Mouse (Mus musculus): ENCODE data around the gene Adcyap1.

The Adcyap1 gene

GRCm38 (mm10) chr17:93198717-93199116, at the start of gene Adcyap1:
Gene Adcyap1 (plus strand): TSS chr17:93199017.
- DNase-seq, result no peak

DNA sequence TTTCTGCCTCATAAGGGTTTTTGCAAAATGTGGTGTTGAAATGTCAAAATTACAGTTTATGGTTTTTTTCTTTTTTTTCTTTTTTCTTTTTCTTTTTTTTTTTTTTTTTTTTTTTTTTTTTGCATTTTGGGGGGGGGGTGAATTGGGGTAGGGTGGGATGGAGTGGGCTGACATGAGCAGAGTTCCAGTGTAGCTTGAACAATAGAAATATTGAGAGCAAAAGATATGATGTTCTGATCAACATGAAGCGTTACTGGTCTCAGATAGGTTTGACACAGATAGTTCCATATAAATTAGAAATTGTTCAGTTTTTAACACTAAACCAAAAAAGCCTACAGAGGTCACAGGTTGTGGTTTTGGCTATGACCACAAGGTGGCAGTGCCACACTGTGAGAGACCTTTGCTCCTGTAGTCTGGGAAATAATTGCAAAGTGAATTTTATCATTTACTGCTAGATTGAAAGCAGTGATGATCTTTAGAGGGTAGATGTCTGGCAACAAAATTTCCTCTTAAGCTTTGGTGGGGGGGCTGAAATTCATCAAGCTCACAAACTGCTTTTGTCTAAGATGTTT, 40.5 kb upstream of the Adcyap1 start:
- peak; percentile 27 for DNase-seq

- no peak for DNase-seq
Observed at GRCm38 (mm10) chr17:93169572-93169971, 29.2 kb upstream of the Adcyap1 start.

DNA sequence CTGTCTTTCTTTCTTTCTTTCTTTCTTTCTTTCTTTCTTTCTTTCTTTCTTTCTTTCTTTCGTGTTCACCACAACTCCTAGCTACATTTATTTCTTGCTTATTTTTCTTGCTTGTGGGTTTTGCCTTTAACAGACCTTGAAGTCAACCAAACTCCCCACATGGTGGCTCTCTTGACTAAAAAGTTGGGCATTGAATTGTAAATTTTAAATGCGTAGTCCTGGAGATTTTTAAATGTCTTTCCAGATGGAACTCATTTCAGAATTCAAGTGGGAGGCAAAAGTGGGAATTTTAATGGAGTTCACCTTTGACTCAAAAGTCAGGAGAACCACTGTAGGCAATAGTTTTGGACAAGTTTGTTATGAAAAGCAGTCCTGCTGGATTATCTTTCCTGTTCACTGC, 2.0 kb upstream of the Adcyap1 start:
- no peak for DNase-seq

DNA sequence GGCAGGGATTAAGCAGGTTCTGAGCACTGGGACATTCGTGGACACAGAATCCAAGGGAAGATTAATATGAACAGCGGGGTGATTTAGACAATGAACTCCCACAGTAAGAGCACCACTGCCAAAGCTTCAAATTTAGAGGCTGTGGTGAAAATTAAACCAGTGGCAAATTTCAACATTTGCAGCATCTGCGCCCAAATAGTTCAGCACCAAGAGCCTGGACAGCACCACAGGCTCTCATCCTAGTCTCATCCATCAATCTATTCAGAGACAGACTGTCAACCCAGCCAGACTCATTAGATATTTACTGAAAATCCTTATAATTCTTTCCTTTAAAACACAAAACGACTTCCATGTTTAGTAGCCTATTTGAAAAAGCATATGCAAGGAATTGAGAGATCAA, 604 bp upstream of the Adcyap1 start:
- no peak for DNase-seq

DNA sequence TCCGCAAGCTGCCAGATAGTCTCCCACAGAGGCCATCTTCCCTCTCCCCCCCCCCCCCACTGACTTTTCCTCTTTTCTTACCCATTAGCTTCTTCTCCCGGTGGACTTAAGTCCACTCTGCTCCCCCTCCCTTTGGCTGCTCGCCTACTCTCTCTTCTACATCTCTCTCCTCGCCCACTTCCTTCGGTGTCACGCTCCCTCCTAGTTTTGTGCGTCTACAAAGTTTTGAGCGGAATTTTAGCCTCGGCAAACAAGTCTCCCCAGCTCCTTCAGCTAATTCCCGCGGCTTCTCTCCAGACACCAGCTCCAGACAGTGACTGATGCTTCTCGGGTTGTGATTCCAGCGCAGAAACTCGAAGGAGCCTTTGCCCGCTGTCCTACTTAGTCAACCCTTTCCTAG, 401 bp downstream of the Adcyap1 start:
- no peak for DNase-seq

GRCm38 (mm10) chr17:93199747-93200146, 930 bp downstream of the Adcyap1 start:
- DNase-seq, result no peak

DNA sequence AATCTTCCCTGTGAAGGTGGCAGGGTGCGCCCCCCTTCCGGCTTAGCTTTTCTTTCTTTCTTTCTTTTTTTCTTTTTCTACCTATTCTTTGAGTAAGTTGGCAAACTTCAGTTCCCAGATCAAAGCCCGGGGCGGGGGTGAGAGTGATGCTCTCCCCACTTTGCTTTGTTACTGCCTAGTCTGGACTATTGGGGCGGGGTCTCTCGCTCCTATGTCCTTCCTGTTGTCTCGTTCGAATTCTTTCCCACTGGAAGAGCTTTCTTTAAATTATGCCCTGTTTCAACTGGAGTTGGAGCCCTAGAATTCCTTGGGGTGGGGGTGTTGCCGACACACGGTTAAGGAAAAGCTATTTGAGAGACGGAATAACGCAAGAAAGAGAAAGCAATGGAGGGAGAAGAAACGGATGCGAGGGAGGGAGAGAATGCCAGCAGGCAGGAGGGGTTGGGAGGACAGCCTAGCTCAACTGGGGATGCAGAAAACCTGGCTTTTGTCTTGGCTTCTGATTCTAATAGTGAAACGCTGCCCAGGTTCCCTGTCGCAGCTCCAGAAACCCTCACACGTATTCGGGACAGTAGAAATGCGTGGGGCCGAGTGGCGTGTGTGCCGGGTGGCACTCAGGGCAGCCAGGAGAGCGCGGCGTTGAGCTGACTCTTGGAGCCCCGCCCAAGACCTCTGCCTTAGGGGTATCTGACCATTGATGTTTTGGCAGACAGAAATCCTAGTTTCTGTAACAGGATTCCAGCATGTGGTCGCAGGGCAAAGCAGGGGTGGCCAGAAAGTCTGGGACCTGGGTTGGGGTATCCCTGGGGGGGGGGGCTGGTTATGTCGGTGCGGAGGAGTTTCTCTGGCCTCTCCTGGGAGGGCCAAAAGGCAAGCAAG, 1.8 kb downstream of the Adcyap1 start:
- DNase-seq, result no peak

GRCm38 (mm10) chr17:93201265-93201925, 2.6 kb downstream of the Adcyap1 start:
- DNase-seq, result no peak

DNA sequence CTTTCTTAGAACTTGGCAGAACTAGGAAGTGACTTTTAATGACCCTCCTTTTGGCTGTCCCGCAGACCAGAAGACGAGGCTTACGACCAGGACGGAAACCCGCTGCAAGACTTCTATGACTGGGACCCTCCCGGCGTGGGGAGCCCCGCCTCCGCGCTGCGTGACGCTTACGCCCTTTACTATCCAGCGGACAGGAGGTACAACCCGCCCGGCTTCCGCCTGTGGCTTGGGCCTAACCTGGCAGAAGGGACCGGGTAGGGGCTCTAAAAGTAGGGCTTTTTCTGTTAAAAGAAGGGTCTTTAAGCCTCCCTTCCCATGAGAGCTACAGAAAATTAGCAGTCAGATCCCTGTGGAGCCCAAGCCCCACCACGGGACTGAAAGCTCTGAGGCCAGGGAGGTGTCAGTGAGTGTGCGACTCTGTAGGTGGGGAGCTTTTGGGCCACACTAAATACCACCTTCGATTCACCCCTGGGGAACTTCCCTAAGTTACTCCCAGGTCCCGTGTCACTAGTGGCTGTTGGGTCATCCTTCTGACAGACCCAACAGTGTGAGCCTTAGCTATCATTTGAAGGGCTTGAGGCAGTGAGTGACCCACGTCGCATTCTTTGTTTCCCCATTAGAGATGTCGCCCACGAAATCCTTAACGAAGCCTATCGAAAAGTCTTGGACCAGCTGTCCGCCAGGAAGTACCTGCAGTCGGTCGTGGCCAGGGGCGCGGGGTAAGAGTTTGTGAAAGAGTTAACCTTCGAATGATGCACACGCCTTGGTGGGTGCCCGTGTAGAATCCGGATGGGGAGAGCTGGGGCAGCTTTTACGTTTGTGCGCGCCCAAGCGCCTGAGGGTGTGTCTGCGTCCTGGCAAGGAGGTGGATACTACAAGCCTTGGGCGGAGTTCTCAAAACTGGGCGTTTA, 3.6 kb downstream of the Adcyap1 start:
- DNase-seq, result no peak

- no peak for DNase-seq
Observed at GRCm38 (mm10) chr17:93203076-93204031, 4.5 kb downstream of the Adcyap1 start.

DNA sequence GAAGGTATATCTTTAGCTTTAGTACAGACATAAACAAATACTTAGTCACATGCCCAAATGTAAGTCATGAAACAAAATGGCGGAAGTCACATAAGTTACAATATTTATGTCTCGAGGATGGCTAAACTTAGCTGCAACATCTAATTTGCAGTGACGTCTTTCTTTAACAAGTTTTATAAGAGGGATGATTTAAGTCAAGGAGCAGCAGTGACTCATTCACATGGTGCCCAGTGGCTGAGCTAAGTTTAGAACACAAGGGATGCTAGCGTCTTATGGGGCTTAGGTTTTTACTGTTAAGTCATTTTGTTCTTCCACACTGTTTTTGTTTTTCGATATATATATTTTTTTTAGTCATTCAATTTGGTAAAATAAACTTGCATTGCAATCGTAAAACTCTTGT, 19.0 kb downstream of the Adcyap1 start:
- no peak for DNase-seq

- no peak for DNase-seq
Observed at GRCm38 (mm10) chr17:93218640-93219039, 19.8 kb downstream of the Adcyap1 start.

- no peak for DNase-seq
Observed at GRCm38 (mm10) chr17:93237355-93237754, 38.5 kb downstream of the Adcyap1 start.

Data from cerebellum, adult 9-10 months (tissue).